ENCODE assay signal across 18 mouse cellular contexts in the genomic region with DNA sequence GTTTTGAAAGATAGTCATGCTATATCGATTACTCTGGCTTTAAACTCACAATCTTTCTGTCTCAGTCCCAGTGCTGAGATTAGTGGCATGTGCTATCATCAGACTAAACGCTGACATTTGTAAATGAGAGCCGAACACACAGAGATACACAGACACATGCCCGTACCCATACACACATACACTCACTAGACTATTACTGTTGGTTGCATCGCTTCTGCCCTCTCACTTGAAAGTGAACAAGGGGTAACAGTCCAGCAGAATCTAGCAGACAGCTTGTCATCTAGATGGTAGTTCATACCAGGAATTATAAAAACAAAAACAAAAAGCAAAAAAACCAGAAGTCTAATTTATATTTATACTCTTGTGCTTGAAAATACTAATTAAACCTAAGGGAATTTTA.
DNase-seq lines count a peak whose midpoint lies in the region; TF ChIP-seq lines count a peak whose summit lies in the region.
"Had no signal": no experiment of that assay in that cellular context is flagged by ENCODE, and none has a peak within 500 bp of the region (broad histone marks: within the 10 kb centered on the region; RNA-seq: fewer than 3 reads in every experiment).

No protein-coding gene starts in this region.

- H3K4me3 ChIP-seq in myocyte, result no peak overlapping the region
- H3K4me3 ChIP-seq: embryonic facial prominence, embryonic 10.5 days; embryonic facial prominence, embryonic 12.5 days had no signal

- H3K36me3 ChIP-seq in myocyte (ENCODE audit: control insufficient read depth, insufficient read depth), result peaks cover 31% of the 10 kb centered on the region
- H3K36me3 ChIP-seq: embryonic facial prominence, embryonic 10.5 days; embryonic facial prominence, embryonic 12.5 days had no signal

- peak; percentile 19 for DNase-seq in heart, adult 11 months
- no peak for DNase-seq in heart, postnatal 4 days
- DNase-seq in T-cell, adult 2 months (ENCODE audit: low spot score), result no peak
- no peak for DNase-seq in cerebellum, adult 18-20 months
- DNase-seq: adrenal gland, adult 2 months; adrenal gland, postnatal 10 days; adrenal gland, postnatal 25 days; B cell, adult 2 months; cerebellum, adult 11 months; cerebellum, adult 2 months; cerebellum, adult 9-10 months; cerebellum, postnatal 10 days; cerebellum, postnatal 25 days had no signal

- H3K4me2 ChIP-seq in myocyte (ENCODE audit: low read depth), result no peak overlapping the region
- H3K4me2 ChIP-seq: embryonic facial prominence, embryonic 12.5 days had no signal

- no peaks in the 10 kb centered on the region for H3K27me3 ChIP-seq in myocyte (ENCODE audit: control insufficient read depth, insufficient read depth, insufficient read length)
- H3K27me3 ChIP-seq: CH12.LX; embryonic facial prominence, embryonic 12.5 days; Patski had no signal

- TF ChIP-seq POLR2A in myocyte (IDR thresholded peaks at IDR 0.05; ENCODE audit: insufficient read length, low read depth), result no peak

- no peak overlapping the region for H3ac ChIP-seq in myocyte (ENCODE audit: control insufficient read depth, insufficient read length)

- no peaks in the 10 kb centered on the region for H3K79me2 ChIP-seq in myocyte (ENCODE audit: control insufficient read depth, insufficient read depth)

TF ChIP-seq in myocyte, 11 proteins besides CTCF, POLR2A, EP300 and RAD21:
- peak; percentile 92 for TF ChIP-seq CEBPB (IDR thresholded peaks at IDR 0.05; ENCODE audit: insufficient read depth, poor library complexity, severe bottlenecking)
- no peak for TF ChIP-seq POLR2AphosphoS2 (IDR thresholded peaks at IDR 0.05; ENCODE audit: insufficient read length, low read depth)
